Mouse (Mus musculus) heart, adult 2 months (tissue): Measurements from ENCODE around the gene Galnt2.

Experiments
- CTCF ChIP-seq: fragments of 200-600 bp; IDR thresholded peaks from 2 replicates; pipeline ENCODE4 v1.8.1; 2022; ENCODE audit warnings: antibody characterized with exemption, mild to moderate bottlenecking, moderate library complexity
- EP300 ChIP-seq: fragments of 200-500 bp; IDR thresholded peaks from 2 replicates; pipeline ENCODE4 v1.6.1; 2011; ENCODE audit warnings: low read depth, low read length, control low read depth; ENCODE audit not compliant: insufficient read depth

DNA sequence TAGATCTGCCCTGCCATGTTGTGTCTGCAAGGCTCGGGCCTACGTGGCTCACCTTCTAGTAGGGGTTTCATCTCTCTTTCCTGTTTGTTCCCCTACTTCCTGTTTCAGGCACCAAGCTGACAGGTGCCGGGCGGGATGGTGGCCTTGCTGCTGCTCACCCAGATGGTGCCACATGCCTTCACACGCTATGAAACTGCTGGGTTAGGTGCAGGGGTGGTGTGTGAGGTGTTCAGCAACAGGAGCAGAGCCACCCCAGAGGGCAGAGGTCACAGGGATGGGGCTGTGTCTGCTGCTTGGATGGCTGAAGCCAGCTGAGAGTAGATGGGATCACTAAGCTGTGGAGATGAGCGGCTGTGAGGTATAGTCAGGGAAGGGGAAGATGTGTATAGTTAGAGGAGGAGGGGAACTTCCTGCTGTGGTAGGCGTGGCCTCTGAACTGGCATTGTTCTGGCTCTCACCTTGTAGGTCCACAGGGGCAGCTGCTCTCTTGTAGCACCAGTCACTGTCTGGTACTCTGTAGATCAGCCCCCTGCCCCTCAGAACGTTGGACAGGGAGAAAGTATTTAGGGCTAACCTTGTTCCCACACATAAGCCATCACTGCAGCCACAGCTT, 42.5 kb downstream of the Galnt2 start:
- TF ChIP-seq EP300 (no peak), CTCF (no peak)
